In the genomic region with DNA sequence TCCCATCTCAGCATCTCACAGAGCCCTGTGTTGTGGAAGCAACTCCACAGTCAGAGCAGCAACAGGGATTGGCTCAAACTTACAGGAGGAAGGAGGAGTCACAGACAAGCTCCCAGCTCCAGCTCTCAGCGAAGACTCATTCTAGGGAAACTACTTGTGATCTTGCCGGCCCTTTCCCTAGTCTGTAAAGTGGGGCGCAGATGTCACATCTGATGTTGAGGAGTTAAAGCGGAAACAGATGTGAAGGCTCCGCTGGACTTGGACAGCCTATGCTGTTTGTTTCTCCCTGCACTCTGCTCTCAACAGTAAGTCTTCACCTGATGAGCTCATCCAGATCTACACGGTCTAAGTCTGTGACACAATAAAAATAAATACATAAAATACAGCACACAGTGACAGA, we compare ENCODE assay signal across 8 mouse cellular contexts.
"Had no signal": no experiment of that assay in that cellular context is flagged by ENCODE, and none has a peak within 500 bp of the region (broad histone marks: within the 10 kb centered on the region; RNA-seq: fewer than 3 reads in every experiment).

No protein-coding gene starts in this region.

- DNase-seq: kidney, adult 18-20 months; kidney, postnatal 14 days; lung, embryonic 14.5 days; lung, postnatal 10 days; lung, postnatal 4 days; midbrain, embryonic 14.5 days; right cerebral cortex, postnatal 14 days; thymus, postnatal 4 days had no signal
